Mouse (Mus musculus) gastrocnemius, adult 2 months (tissue): ENCODE results near the gene Itgb5. TPM values are rescaled to one million over a fixed set of nuclear protein-coding genes. Genes with fewer than 3 reads are reported as not detected.

Experiments
- DNase-seq: peaks from one replicate; pipeline ENCODE4 v3.0.0; 2022
- H3K27ac ChIP-seq: fragments of 200-600 bp; 2 replicates; pipeline ENCODE4 v1.8.1; 2022; ENCODE audit warnings: mild to moderate bottlenecking
- H3K4me3 ChIP-seq: fragments of 200-600 bp; 2 replicates; pipeline ENCODE4 v1.8.1; 2022; ENCODE audit warnings: mild to moderate bottlenecking, moderate library complexity
- CTCF ChIP-seq: fragments of 200-600 bp; IDR thresholded peaks from 2 replicates; pipeline ENCODE4 v1.8.1; 2022; ENCODE audit warnings: antibody characterized with exemption, mild to moderate bottlenecking, moderate library complexity
- intact Hi-C: fragments of 180-260 bp; cut with DNase I; formaldehyde crosslinking; loops from one replicate; pipeline ENCODE4 v1.15.1; 2025
- total RNA-seq, 2 experiments: library from RNA; stranded (reverse); gene quantifications; 2 replicates each; pipeline ENCODE4 v1.2.3; 2021

Gene Itgb5
- total RNA-seq, 2 experiments from 2014 or later: 73.9 to 88.3 TPM

GRCm38 (mm10) chr16:33965878-33966537, 136.5 kb downstream of the Itgb5 start:
- TF ChIP-seq CTCF: no peak
- peak overlapping the region; percentile 84 for H3K27ac ChIP-seq
- intact Hi-C loops: no loop called here

DNA sequence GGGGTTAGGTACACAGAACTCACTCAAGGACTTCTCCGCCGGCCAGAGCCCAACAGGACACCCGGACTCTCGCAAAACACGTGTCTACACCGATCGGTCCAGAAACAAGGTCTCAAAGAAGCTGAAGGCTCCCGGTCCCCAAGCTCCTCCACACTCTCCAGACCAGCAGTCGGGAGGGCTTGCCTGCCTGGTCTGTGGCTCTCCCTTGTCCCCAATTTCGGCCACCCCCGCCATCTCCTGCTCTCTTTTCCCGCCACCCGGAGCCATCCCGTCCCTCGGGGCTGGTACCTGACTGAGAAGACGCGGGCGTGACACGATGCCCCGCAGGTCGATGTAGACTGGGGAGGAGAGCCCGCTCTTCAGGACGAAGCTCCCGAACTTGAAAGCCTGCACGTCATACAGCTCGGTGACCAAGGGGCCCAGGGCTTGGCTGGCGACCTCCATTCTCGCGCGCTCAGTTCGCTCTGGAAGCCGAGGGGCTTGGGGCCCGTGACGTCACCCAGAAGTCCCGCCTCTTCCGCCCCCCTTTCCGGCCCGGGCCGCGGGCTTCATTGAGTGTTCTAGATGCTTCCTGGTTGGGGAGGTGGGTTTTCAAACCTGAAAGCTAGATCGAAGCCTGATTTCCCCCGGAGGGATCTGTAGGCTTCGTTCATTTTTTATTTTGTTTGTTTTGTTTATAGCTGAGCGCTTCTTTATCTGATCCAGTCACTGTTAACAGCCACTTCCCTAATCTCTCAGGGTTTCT, 137.2 kb downstream of the Itgb5 start, which contains the start of gene Umps:
TSS of gene Umps (minus strand) at position 501 of the 745 bp plus-strand sequence.
- no peak for TF ChIP-seq CTCF
- DNase-seq: peak; percentile 86
- intact Hi-C loops: no loop called here

More at GRCm38 (mm10) chr16:33965878-33966537, 136.5 kb downstream of the Itgb5 start:
- no peak for DNase-seq
- peak overlapping the region; percentile 96 for H3K4me3 ChIP-seq

GRCm38 (mm10) chr16:33967283-33967640, 137.8 kb downstream of the Itgb5 start:
- peak overlapping the region; percentile 84 for H3K27ac ChIP-seq
- DNase-seq: no peak
- H3K4me3 ChIP-seq: peak overlapping the region; percentile 96
- TF ChIP-seq CTCF: no peak
- intact Hi-C loops: no loop called here

More for the DNA sequence above, 137.2 kb downstream of the Itgb5 start, which contains the start of gene Umps:
- Histone ChIP-seq H3K27ac (peak within 1 kb of the TSS; percentile 84), H3K4me3 (peak within 1 kb of the TSS; percentile 96)

- no peak overlapping the region for H3K27ac ChIP-seq
- no peak for TF ChIP-seq CTCF
- no peak for DNase-seq
- no peak overlapping the region for H3K4me3 ChIP-seq
- intact Hi-C loops: no loop called here
Measured at GRCm38 (mm10) chr16:33979855-33980254, 150.4 kb downstream of the Itgb5 start.

DNA sequence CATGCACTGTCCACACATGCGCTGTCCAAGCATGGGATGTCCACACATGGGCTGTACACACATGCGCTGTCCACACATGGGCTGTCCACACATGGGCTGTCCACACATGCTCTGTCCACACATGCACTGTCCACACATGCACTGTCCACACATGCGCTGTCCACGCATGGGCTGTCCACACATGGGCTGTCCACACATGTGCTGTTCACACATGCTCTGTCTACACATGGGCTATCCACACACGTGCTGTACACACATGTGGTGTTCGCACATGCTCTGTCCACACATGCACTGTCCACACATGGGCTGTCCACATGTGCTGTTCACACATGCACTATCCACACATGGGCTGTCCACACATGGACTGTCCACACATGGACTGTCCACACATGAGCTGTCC, 154.2 kb downstream of the Itgb5 start:
- no peak overlapping the region for H3K27ac ChIP-seq
- TF ChIP-seq CTCF: no peak
- no peak for DNase-seq
- intact Hi-C loops: no loop called here
- H3K4me3 ChIP-seq: no peak overlapping the region

- TF ChIP-seq CTCF: no peak
- Histone ChIP-seq H3K4me3 (no peak overlapping the region), H3K27ac (no peak overlapping the region)
- intact Hi-C loops: loop anchor here (5.0 kb wide), 1 partner anchor 33 kb away; no protein-coding TSS in a partner anchor
- no peak for DNase-seq
Measured at GRCm38 (mm10) chr16:33985372-33985771, 155.9 kb downstream of the Itgb5 start.

GRCm38 (mm10) chr16:33986993-33987392, 157.5 kb downstream of the Itgb5 start:
- H3K27ac ChIP-seq: no peak overlapping the region
- intact Hi-C loops: loop anchor here (5.0 kb wide), 1 partner anchor 35 kb away; no protein-coding TSS in a partner anchor

GRCm38 (mm10) chr16:33988358-33989012, 159.0 kb downstream of the Itgb5 start:
- no peak overlapping the region for H3K27ac ChIP-seq
- H3K4me3 ChIP-seq: no peak overlapping the region
- intact Hi-C loops: loop anchor here (1.0 to 5.0 kb wide), 2 partner anchors 36 to 168 kb away; no protein-coding TSS in a partner anchor
- peak; percentile 88 for TF ChIP-seq CTCF
- DNase-seq: peak; percentile 75

More at GRCm38 (mm10) chr16:33986993-33987392, 157.5 kb downstream of the Itgb5 start:
- no peak for TF ChIP-seq CTCF
- DNase-seq: no peak
- H3K4me3 ChIP-seq: no peak overlapping the region

GRCm38 (mm10) chr16:33989106-33989505, 159.6 kb downstream of the Itgb5 start:
- H3K27ac ChIP-seq: no peak overlapping the region
- intact Hi-C loops: loop anchor here (5.0 kb wide), 1 partner anchor 37 kb away; no protein-coding TSS in a partner anchor
- no peak for TF ChIP-seq CTCF
- H3K4me3 ChIP-seq: no peak overlapping the region
- DNase-seq: no peak

GRCm38 (mm10) chr16:33990712-33991111, 161.2 kb downstream of the Itgb5 start:
- no peak for DNase-seq
- no peak overlapping the region for H3K4me3 ChIP-seq
- no peak overlapping the region for H3K27ac ChIP-seq
- intact Hi-C loops: no loop called here
- no peak for TF ChIP-seq CTCF

DNA sequence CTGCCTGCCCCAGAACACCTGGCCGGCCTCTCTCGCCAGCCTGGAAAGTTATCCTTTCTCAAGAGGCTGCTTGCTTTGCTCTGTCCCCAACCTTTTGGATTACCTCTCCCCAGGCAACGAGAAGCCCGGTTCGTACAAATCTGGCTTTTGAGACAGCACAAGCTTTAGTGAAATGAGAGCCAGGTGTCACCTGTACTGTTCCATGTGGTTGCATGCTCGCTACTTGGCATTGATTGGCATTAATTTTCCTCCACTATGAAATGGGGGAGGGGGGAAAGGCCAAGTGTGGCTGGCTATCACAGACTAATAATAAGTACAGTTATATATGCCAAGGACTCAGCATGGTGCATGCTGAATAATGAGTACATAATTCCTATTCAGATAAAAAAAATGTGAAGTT, 164.9 kb downstream of the Itgb5 start:
- TF ChIP-seq CTCF: no peak
- H3K4me3 ChIP-seq: no peak overlapping the region
- intact Hi-C loops: no loop called here
- H3K27ac ChIP-seq: no peak overlapping the region
- no peak for DNase-seq

GRCm38 (mm10) chr16:33995496-33995895, 166.0 kb downstream of the Itgb5 start:
- intact Hi-C loops: no loop called here
- DNase-seq: peak; percentile 61
- Histone ChIP-seq H3K27ac (peak overlapping the region; percentile 56; the same call in 1 of the 2 replicates), H3K4me3 (no peak overlapping the region)
- TF ChIP-seq CTCF: peak; percentile 6; the same call in 1 of the 2 replicates
